Comparison of ENCODE assay signal across 35 mouse cellular contexts in the genomic region with DNA sequence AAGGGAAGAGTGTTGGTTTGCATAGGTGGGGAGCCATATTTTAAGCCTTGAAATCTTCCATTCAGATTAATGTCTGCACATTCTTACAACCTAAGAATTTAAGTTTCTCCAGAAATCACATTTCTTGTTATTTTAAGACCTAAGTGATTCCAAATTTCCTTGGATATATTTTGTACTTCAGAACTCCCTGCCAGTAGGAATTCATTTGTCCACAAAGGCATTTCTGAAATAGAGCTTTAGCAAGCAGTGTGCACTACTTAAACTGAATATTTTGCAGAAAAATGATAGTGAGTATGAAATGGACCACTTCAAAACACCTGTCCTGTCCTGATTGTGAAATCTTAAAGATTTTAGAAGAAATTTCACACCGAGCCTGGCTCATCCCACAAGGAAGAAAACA.
"Had no signal": no experiment of that assay in that cellular context is flagged by ENCODE, and none has a peak within 500 bp of the region (broad histone marks: within the 10 kb centered on the region; RNA-seq: fewer than 3 reads in every experiment).

No protein-coding gene starts in this region.

- H3K9me3 ChIP-seq: heart, embryonic 12.5 days; heart, embryonic 13.5 days; heart, embryonic 15.5 days; hindbrain, embryonic 10.5 days; hindbrain, embryonic 12.5 days; hindbrain, embryonic 13.5 days; hindbrain, embryonic 15.5 days; intestine, embryonic 15.5 days; kidney, embryonic 15.5 days had no signal

- H3K9ac ChIP-seq: heart, embryonic 12.5 days; heart, embryonic 13.5 days; heart, embryonic 15.5 days; hindbrain, embryonic 12.5 days; hindbrain, embryonic 13.5 days; hindbrain, embryonic 14.5 days; hindbrain, embryonic 15.5 days; intestine, embryonic 15.5 days; kidney, embryonic 15.5 days had no signal

- H3K27me3 ChIP-seq: heart, embryonic 12.5 days; heart, embryonic 13.5 days; heart, embryonic 15.5 days; hindbrain, embryonic 12.5 days; hindbrain, embryonic 13.5 days; hindbrain, embryonic 15.5 days; intestine, embryonic 15.5 days; kidney, embryonic 15.5 days had no signal

- H3K36me3 ChIP-seq: heart, embryonic 12.5 days; heart, embryonic 13.5 days; heart, embryonic 15.5 days; hindbrain, embryonic 10.5 days; hindbrain, embryonic 12.5 days; hindbrain, embryonic 13.5 days; hindbrain, embryonic 15.5 days; intestine, embryonic 15.5 days; kidney, embryonic 15.5 days had no signal

- DNase-seq: heart, postnatal 10 days; heart, postnatal 14 days; heart, postnatal 36 days; heart, postnatal 4 days; kidney, adult 11 months; kidney, adult 18-20 months; kidney, adult 2 months; kidney, adult 8-10 months; kidney, adult 9 months; kidney, postnatal 10 days; kidney, postnatal 14 days; kidney, postnatal 25 days; kidney, postnatal 36 days; kidney, postnatal 4 days; layer of hippocampus, adult 9-11 months; layer of hippocampus, postnatal 36 days had no signal

- H3K4me1 ChIP-seq: heart, embryonic 12.5 days; heart, embryonic 13.5 days; heart, embryonic 15.5 days; hindbrain, embryonic 10.5 days; hindbrain, embryonic 12.5 days; hindbrain, embryonic 13.5 days; hindbrain, embryonic 15.5 days; intestine, embryonic 15.5 days; kidney, embryonic 15.5 days had no signal

- ATAC-seq: hindbrain, embryonic 16.5 days; hindbrain, postnatal 0 days; inflammation-experienced regulatory T-cells, adult 6 months; intestine, embryonic 15.5 days; intestine, embryonic 16.5 days; intestine, postnatal 0 days had no signal

- H3K4me2 ChIP-seq: heart, embryonic 11.5 days; heart, embryonic 12.5 days; heart, embryonic 13.5 days; heart, embryonic 15.5 days; hindbrain, embryonic 12.5 days; hindbrain, embryonic 13.5 days; hindbrain, embryonic 14.5 days; hindbrain, embryonic 15.5 days; intestine, embryonic 15.5 days; kidney, embryonic 15.5 days had no signal

- H3K27ac ChIP-seq: heart, embryonic 13.5 days; heart, embryonic 15.5 days; hindbrain, embryonic 10.5 days; hindbrain, embryonic 12.5 days; hindbrain, embryonic 13.5 days; hindbrain, embryonic 14.5 days; hindbrain, embryonic 15.5 days; hindbrain, postnatal 0 days; intestine, embryonic 15.5 days; kidney, embryonic 15.5 days; kidney, postnatal 0 days; layer of hippocampus, adult 2 months; left cerebral cortex, adult 2 months had no signal

- H3K4me3 ChIP-seq: heart, embryonic 12.5 days; heart, embryonic 13.5 days; heart, embryonic 15.5 days; hindbrain, embryonic 10.5 days; hindbrain, embryonic 12.5 days; hindbrain, embryonic 13.5 days; hindbrain, embryonic 15.5 days; intestine, embryonic 15.5 days; kidney, embryonic 15.5 days; layer of hippocampus, adult 2 months; left cerebral cortex, adult 2 months had no signal
